Mouse (Mus musculus): Measurements from ENCODE around the gene Alpl.

DNA sequence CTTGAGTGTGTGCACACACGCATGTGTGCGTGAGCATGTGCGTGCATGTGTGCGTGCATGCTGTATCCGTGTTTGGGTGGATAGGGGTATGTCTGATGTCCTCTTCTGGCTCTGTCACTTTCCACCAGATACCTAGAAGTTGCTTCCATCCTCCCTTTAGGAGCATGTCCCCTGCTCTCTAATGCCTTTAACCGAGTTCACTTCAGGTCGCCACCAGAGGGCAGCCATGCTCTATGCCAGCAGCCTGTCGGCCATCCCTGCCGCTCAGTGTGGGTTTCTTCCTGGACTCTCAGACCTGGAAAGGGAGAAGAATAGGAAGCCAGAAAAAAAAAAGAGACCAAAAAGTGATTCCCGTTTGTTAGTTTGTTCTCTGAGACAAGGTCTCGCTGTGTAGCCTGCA is 48.5 kb upstream of the Alpl start:
- no peak for TF ChIP-seq EP300 (optimal IDR thresholded peaks at IDR 0.05)
- TF ChIP-seq CTCF (IDR thresholded peaks at IDR 0.05; ENCODE audit: low read depth): peak; percentile 99
